In genomic region chr7:98361662-98362061, GRCm38 (mm10) we compare ENCODE assay signal across 7 mouse cellular contexts. TPM values are rescaled to one million over a fixed set of nuclear protein-coding genes. Genes with fewer than 3 reads are reported as not detected.
DNase-seq lines count a peak whose midpoint lies in the region; ATAC-seq lines count a peak whose summit lies in the region.

No protein-coding gene starts in this region.

- peaks cover 20% of the 10 kb centered on the region for H3K9me3 ChIP-seq in megakaryocyte, embryonic 14.5 days
- H3K9me3 ChIP-seq in forebrain, embryonic 14.5 days (replicated peaks; ENCODE audit: control insufficient read depth, low read length): no peaks in the 10 kb centered on the region
- H3K9me3 ChIP-seq in limb, embryonic 15.5 days: no peaks in the 10 kb centered on the region
- H3K9me3 ChIP-seq in stomach, embryonic 14.5 days (ENCODE audit: control insufficient read depth, low read depth, low read length): no peaks in the 10 kb centered on the region; the same call in 1 of the 2 replicates

- peak overlapping the region; percentile 85; the same call in 1 of the 2 replicates for H3K27ac ChIP-seq in forebrain, embryonic 14.5 days (ENCODE audit: low read depth, low read length)
- peak overlapping the region; percentile 96 for H3K27ac ChIP-seq in limb, embryonic 15.5 days
- peak overlapping the region; percentile 91 for H3K27ac ChIP-seq in stomach, embryonic 14.5 days (ENCODE audit: low read length)

- 36% methylated on average over 2 of the region's 2 CpGs for WGBS in forebrain, embryonic 14.5 days
- 5% methylated on average over 2 of the region's 2 CpGs for WGBS in limb, embryonic 15.5 days
- 14% methylated on average over 2 of the region's 2 CpGs for WGBS in stomach, embryonic 14.5 days

- ATAC-seq in megakaryocyte, adult 5-6 weeks (ENCODE audit: poor library complexity, severe bottlenecking): no peak
- no peak; the same call in 1 of the 2 replicates for ATAC-seq in forebrain, embryonic 14.5 days
- ATAC-seq in limb, embryonic 15.5 days (ENCODE audit: insufficient number of reproducible peaks, low FRiP score, low TSS enrichment, low read depth): no peak
- peak; percentile 7; the same call in 1 of the 2 replicates for ATAC-seq in stomach, embryonic 14.5 days (ENCODE audit: insufficient number of reproducible peaks, insufficient read depth, low FRiP score, low read depth)

- DNase-seq in forebrain, embryonic 14.5 days (ENCODE audit: low spot score): no peak
- DNase-seq in natural killer cell, adult 2 months (ENCODE audit: low spot score in 2 of 2): no peak
- DNase-seq in kidney, adult 11 months: no peak

- peaks cover 81% of the 10 kb centered on the region for H3K27me3 ChIP-seq in megakaryocyte, embryonic 14.5 days (replicated peaks)
- H3K27me3 ChIP-seq in forebrain, embryonic 14.5 days (replicated peaks; ENCODE audit: control insufficient read depth, insufficient read depth, low read length): no peaks in the 10 kb centered on the region
- no peaks in the 10 kb centered on the region for H3K27me3 ChIP-seq in limb, embryonic 15.5 days
- no peaks in the 10 kb centered on the region for H3K27me3 ChIP-seq in stomach, embryonic 14.5 days (ENCODE audit: control insufficient read depth, insufficient read depth, low read length)

- peak overlapping the region; percentile 89 for H3K4me3 ChIP-seq in megakaryocyte, embryonic 14.5 days (replicated peaks)
- H3K4me3 ChIP-seq in forebrain, embryonic 14.5 days (ENCODE audit: low read depth, low read length): peak overlapping the region; percentile 81; the same call in 1 of the 2 replicates
- peak overlapping the region; percentile 79 for H3K4me3 ChIP-seq in limb, embryonic 15.5 days
- H3K4me3 ChIP-seq in stomach, embryonic 14.5 days (ENCODE audit: low read depth, low read length): peak overlapping the region; percentile 74; the same call in 1 of the 2 replicates

- peaks cover 19% of the 10 kb centered on the region for H3K4me1 ChIP-seq in megakaryocyte, embryonic 14.5 days
- H3K4me1 ChIP-seq in forebrain, embryonic 14.5 days (ENCODE audit: control insufficient read depth, insufficient read depth, low read length): peaks cover 23% of the 10 kb centered on the region; the same call in 1 of the 2 replicates
- peaks cover 40% of the 10 kb centered on the region for H3K4me1 ChIP-seq in limb, embryonic 15.5 days
- H3K4me1 ChIP-seq in stomach, embryonic 14.5 days (ENCODE audit: control insufficient read depth, insufficient read depth, low read length): peaks cover 23% of the 10 kb centered on the region

- H3K36me3 ChIP-seq in megakaryocyte, embryonic 14.5 days (replicated peaks; ENCODE audit: low read length): no peaks in the 10 kb centered on the region
- H3K36me3 ChIP-seq in forebrain, embryonic 14.5 days (ENCODE audit: control insufficient read depth, insufficient read depth, low read length): no peaks in the 10 kb centered on the region
- no peaks in the 10 kb centered on the region; the same call in 1 of the 2 replicates for H3K36me3 ChIP-seq in limb, embryonic 15.5 days
- H3K36me3 ChIP-seq in stomach, embryonic 14.5 days (ENCODE audit: control insufficient read depth, insufficient read depth, low read length): no peaks in the 10 kb centered on the region

- H3K4me2 ChIP-seq in forebrain, embryonic 14.5 days (ENCODE audit: low read length): peak overlapping the region; percentile 98
- peak overlapping the region; percentile 79 for H3K4me2 ChIP-seq in limb, embryonic 15.5 days
- H3K4me2 ChIP-seq in stomach, embryonic 14.5 days (replicated peaks; ENCODE audit: low read depth, low read length): peak overlapping the region; percentile 89

- peak overlapping the region; percentile 86; the same call in 1 of the 2 replicates for H3K9ac ChIP-seq in forebrain, embryonic 14.5 days (ENCODE audit: low read length)
- H3K9ac ChIP-seq in limb, embryonic 15.5 days: no peak overlapping the region
- H3K9ac ChIP-seq in stomach, embryonic 14.5 days (replicated peaks; ENCODE audit: low read depth, low read length): no peak overlapping the region

RNA-seq across cellular contexts. Expression of gene Tsku, which starts 0.5 kb away (rescaled TPM):
- 1.2 TPM in 1 of 2 replicates, not detected in the other for polyA plus RNA-seq in megakaryocyte, embryonic 14.5 days (2012; ENCODE audit: insufficient read depth, low replicate concordance)
- not detected in 2 replicates for total RNA-seq in megakaryocyte, adult 5-6 weeks (2015)
- 0.07 and 0.37 TPM in 2 replicates for total RNA-seq in megakaryocyte, adult 5-6 weeks (2017)
- polyA plus RNA-seq in forebrain, embryonic 14.5 days (2014; fragmentation: Nextera tagmentation; extraction: Ambion mirVana): 10.5 and 10.8 TPM in 2 replicates
- polyA plus RNA-seq in limb, embryonic 15.5 days (2015; fragmentation: Nextera tagmentation; extraction: Ambion mirVana): 20.7 and 21.6 TPM in 2 replicates
- polyA plus RNA-seq in stomach, embryonic 14.5 days (2014; fragmentation: Nextera tagmentation; extraction: Ambion mirVana): 18.4 and 19.1 TPM in 2 replicates

RNA-seq across cellular contexts. Expression of gene Acer3, which starts 40.7 kb away (rescaled TPM):
- polyA plus RNA-seq in megakaryocyte, embryonic 14.5 days (2012; ENCODE audit: insufficient read depth, low replicate concordance): 1.2 TPM in 1 of 2 replicates, not detected in the other
- total RNA-seq in megakaryocyte, adult 5-6 weeks (2015): 98.2 and 107 TPM in 2 replicates
- total RNA-seq in megakaryocyte, adult 5-6 weeks (2017): 84.2 and 85.4 TPM in 2 replicates
- 10.1 and 11.3 TPM in 2 replicates for polyA plus RNA-seq in forebrain, embryonic 14.5 days (2014; fragmentation: Nextera tagmentation; extraction: Ambion mirVana)
- 47.2 and 48.3 TPM in 2 replicates for polyA plus RNA-seq in limb, embryonic 15.5 days (2015; fragmentation: Nextera tagmentation; extraction: Ambion mirVana)
- 22.9 and 25.6 TPM in 2 replicates for polyA plus RNA-seq in stomach, embryonic 14.5 days (2014; fragmentation: Nextera tagmentation; extraction: Ambion mirVana)
